22 mouse cellular contexts compared by ENCODE assay signal in the genomic region with DNA sequence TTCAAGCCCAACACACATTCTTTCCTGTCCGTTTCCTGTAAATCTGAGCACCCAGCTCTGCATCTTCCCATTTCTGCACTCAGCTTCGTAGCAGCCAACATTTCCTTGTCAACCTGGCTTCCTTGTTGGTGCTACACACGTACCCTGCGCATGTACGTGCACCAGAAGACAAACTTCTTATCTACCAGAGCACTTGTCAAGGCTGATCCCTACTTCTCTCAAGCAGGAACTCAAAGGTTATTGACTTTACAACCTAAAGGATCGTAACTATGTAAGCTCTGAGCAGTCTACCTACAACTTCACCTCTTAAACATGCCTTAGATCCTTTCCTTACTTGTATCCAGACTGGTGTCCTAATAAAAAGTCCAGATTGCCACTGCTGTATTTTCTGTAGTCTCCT.
A peak's percentile ranks its signal among the peaks of the same experiment; 100 is the strongest.
DNase-seq lines count a peak whose midpoint lies in the region; ATAC-seq and TF ChIP-seq lines count a peak whose summit lies in the region.
"Had no signal": no experiment of that assay in that cellular context is flagged by ENCODE, and none has a peak within 500 bp of the region (broad histone marks: within the 10 kb centered on the region; RNA-seq: fewer than 3 reads in every experiment).

No protein-coding gene starts in this region.

- TF ChIP-seq CTCF in testis, adult 2 months (IDR thresholded peaks at IDR 0.05; ENCODE audit: control insufficient read depth, insufficient read depth, insufficient replicate concordance, low read depth, low read length), result no peak
- TF ChIP-seq CTCF in intestine, postnatal 0 days (IDR thresholded peaks at IDR 0.05; ENCODE audit: low read depth), result no peak

- H3K27me3 ChIP-seq in testis, adult 2 months (ENCODE audit: control insufficient read depth, insufficient read depth, low read length), result no peaks in the 10 kb centered on the region
- H3K27me3 ChIP-seq in intestine, embryonic 15.5 days (replicated peaks), result no peaks in the 10 kb centered on the region
- H3K27me3 ChIP-seq in intestine, embryonic 16.5 days (replicated peaks; ENCODE audit: control insufficient read depth, insufficient read depth, low read length), result no peaks in the 10 kb centered on the region
- no peaks in the 10 kb centered on the region for H3K27me3 ChIP-seq in intestine, postnatal 0 days (replicated peaks; ENCODE audit: control insufficient read depth, insufficient read depth, low read length)
- H3K27me3 ChIP-seq: CH12.LX, Patski had no signal

- peak overlapping the region; percentile 71 for H3K4me3 ChIP-seq in testis, adult 2 months (ENCODE audit: control insufficient read depth, low read depth, low read length)
- H3K4me3 ChIP-seq in intestine, embryonic 15.5 days (replicated peaks), result no peak overlapping the region
- H3K4me3 ChIP-seq in intestine, embryonic 16.5 days (ENCODE audit: low read length), result no peak overlapping the region
- no peak overlapping the region for H3K4me3 ChIP-seq in intestine, postnatal 0 days (ENCODE audit: low read depth, low read length)

- no peak overlapping the region for H3K9ac ChIP-seq in intestine, embryonic 15.5 days
- H3K9ac ChIP-seq in intestine, embryonic 16.5 days (ENCODE audit: low read depth, low read length), result no peak overlapping the region
- H3K9ac ChIP-seq in intestine, postnatal 0 days (ENCODE audit: low read depth, low read length), result no peak overlapping the region

- 0 out of 2 replicates have a peak, but pooled peaks have one; percentile 43 for ATAC-seq in intestine, embryonic 15.5 days
- peak; percentile 71 for ATAC-seq in intestine, embryonic 16.5 days
- ATAC-seq in intestine, postnatal 0 days, result peak; percentile 56; the same call in 1 of the 2 replicates
- ATAC-seq: activated CD4-positive, CD25-positive, alpha-beta regulatory T cell, adult 4 months; CD4-positive, CD25-positive, alpha-beta regulatory T cell, adult 4 months; Patski had no signal

- WGBS in intestine, embryonic 15.5 days, result 72% methylated on average over 6 of the region's 6 CpGs
- 75% methylated on average over 6 of the region's 6 CpGs for WGBS in intestine, embryonic 16.5 days
- 53% methylated on average over 6 of the region's 6 CpGs for WGBS in intestine, postnatal 0 days

- no peak for TF ChIP-seq POLR2A in testis, adult 2 months (IDR thresholded peaks at IDR 0.05; ENCODE audit: control insufficient read depth, low read depth, low read length)

- H3K4me1 ChIP-seq in testis, adult 2 months (ENCODE audit: control insufficient read depth, insufficient read depth, low read length), result peaks cover 6% of the 10 kb centered on the region; the same call in 1 of the 2 replicates
- no peaks in the 10 kb centered on the region for H3K4me1 ChIP-seq in intestine, embryonic 15.5 days (replicated peaks)
- no peaks in the 10 kb centered on the region for H3K4me1 ChIP-seq in intestine, embryonic 16.5 days (ENCODE audit: control insufficient read depth, insufficient read depth, low read length)
- no peaks in the 10 kb centered on the region for H3K4me1 ChIP-seq in intestine, postnatal 0 days (replicated peaks; ENCODE audit: control insufficient read depth, insufficient read depth, low read length)

- DNase-seq in testis, postnatal 14 days (ENCODE audit: low spot score), result no peak
- DNase-seq in adrenal gland, postnatal 25 days, result no peak
- no peak for DNase-seq in layer of hippocampus, adult 18-20 months (ENCODE audit: low spot score in 2 of 2)
- no peak for DNase-seq in left cerebral cortex, adult 11 months (ENCODE audit: low spot score)
- DNase-seq: adrenal gland, adult 2 months; adrenal gland, adult 8-10 months; adrenal gland, postnatal 10 days; adrenal gland, postnatal 14 days; adrenal gland, postnatal 36 days; B cell, adult 2 months; cerebellum, adult 11 months; cerebellum, adult 11-12 months; cerebellum, adult 18-20 months had no signal

- H3K9me3 ChIP-seq in intestine, embryonic 15.5 days, result no peaks in the 10 kb centered on the region
- H3K9me3 ChIP-seq in intestine, embryonic 16.5 days (ENCODE audit: control insufficient read depth, low read length), result no peaks in the 10 kb centered on the region
- no peaks in the 10 kb centered on the region for H3K9me3 ChIP-seq in intestine, postnatal 0 days (ENCODE audit: control insufficient read depth)

- no peaks in the 10 kb centered on the region for H3K36me3 ChIP-seq in testis, adult 2 months (ENCODE audit: control insufficient read depth, insufficient read depth, low read length)
- no peaks in the 10 kb centered on the region for H3K36me3 ChIP-seq in intestine, embryonic 15.5 days
- H3K36me3 ChIP-seq in intestine, embryonic 16.5 days (ENCODE audit: control insufficient read depth, insufficient read depth, low read length), result no peaks in the 10 kb centered on the region
- no peaks in the 10 kb centered on the region for H3K36me3 ChIP-seq in intestine, postnatal 0 days (ENCODE audit: control insufficient read depth, insufficient read depth)
- H3K36me3 ChIP-seq: G1E had no signal

- no peak overlapping the region for H3K27ac ChIP-seq in testis, adult 2 months (ENCODE audit: control insufficient read depth, insufficient read depth, low read depth, low read length)
- H3K27ac ChIP-seq in intestine, embryonic 15.5 days, result no peak overlapping the region
- no peak overlapping the region for H3K27ac ChIP-seq in intestine, embryonic 16.5 days (ENCODE audit: low read length)
- no peak overlapping the region for H3K27ac ChIP-seq in intestine, postnatal 0 days (ENCODE audit: low read depth, low read length)

- H3K4me2 ChIP-seq in intestine, embryonic 15.5 days (replicated peaks), result no peak overlapping the region
- no peak overlapping the region for H3K4me2 ChIP-seq in intestine, embryonic 16.5 days (ENCODE audit: low read depth, low read length)
- no peak overlapping the region for H3K4me2 ChIP-seq in intestine, postnatal 0 days (replicated peaks; ENCODE audit: low read depth)
